Mouse (Mus musculus) hindlimb bud, embryonic 11.5 days (tissue): ENCODE measurements around the gene Ncoa5.

ENCODE experiments used
- DNase-seq: peaks from one replicate; pipeline ENCODE4 v3.0.0-alpha.2; 2012; ENCODE audit warnings: low read depth, low spot score; ENCODE audit errors: extremely low spot score

Ncoa5 gene

DNA sequence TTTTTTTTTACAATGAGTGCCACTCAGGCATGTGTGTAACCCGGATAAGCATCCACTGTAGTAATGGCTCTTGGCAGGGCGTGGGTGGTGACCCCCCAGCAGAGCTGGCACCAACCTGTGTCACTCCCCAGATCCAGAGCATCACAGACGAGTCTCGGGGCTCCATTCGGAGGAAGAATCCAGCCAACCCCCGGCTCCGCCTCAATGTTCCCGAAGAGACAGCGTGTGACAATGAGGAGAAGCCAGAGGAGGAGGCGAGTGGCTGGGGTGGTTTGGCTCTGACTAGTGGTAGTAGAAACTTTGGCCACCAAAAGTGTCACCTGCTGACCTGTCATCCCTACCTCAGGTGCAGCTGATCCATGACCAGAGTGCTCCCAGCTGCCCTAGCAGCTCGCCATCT, 38.7 kb downstream of the Ncoa5 start:
- DNase-seq = no peak

DNA sequence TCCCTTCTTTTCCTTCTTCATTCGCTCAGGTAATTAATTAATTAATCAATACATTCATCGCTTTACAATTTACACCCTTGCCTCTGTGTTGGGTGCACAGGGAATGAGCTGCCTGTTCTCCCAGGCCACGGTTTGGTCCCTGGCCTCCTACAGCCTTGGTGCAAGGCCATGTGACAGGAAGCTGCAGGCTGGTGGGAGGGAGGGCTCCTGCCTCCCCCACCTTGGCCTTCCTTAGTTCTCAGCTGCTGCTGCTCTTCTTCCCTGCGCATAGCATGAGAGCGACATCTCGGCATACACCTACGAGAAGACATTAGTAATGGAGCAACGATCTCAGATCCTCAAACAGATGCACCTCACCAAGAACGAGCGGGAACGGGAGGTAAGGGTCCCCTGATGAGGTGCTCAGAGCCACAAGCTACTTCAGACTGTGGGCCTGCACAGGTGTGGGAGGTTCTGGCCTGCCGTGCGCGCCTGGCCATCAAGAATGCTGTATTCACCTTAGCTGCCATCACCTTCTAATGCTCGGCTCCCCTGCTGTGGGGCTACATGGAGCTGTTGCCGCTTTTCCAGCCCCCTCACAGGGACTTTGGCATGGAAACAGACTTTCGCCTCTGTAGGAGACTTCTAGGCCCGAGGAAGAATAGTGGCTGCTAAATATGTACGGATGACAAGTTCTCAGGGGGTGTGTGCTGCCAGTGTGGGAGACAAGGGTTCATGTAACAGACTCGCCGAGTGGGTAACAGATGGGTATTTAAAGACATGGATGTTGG, 39.8 kb downstream of the Ncoa5 start:
- DNase-seq = no peak

DNA sequence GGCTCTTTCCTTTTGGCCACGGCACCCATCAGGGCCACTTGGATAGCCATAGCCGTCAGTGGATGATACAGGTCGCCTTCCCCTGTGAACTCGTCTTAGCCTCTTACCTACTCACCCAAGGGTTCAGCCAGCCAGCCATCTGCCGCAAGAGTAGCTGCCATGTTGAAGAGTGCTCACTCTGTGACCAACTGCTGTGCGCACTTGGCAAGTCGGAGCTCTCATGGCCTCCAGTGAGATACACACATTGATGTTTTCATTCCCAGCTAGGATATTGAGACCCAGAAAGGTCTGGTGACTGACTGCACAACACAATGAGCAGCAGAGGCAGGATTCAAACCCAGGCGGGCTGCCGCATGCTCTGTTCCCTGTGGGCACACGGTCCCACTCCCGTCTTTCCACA, 40.5 kb downstream of the Ncoa5 start:
- no peak for DNase-seq

DNA sequence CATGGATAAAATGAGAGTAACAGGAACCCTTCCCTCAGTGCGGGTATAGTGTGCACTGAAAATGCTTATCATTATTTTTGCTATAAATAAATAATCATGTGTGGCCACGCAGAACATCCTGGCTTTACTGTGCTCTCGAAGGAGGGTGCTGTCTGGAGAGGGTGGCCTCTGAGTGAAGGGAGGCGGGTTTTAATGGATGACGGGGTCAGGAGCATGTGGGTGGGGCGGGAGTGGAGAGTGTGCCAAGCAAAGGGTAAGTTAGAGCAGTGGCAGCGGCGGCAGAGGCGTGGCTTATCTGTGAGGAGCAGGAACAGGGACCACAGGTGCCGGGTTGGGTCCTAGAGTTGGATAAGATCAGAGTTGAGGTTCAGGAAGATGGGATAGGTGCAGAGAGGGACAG, 42.9 kb downstream of the Ncoa5 start:
- no peak for DNase-seq

DNA sequence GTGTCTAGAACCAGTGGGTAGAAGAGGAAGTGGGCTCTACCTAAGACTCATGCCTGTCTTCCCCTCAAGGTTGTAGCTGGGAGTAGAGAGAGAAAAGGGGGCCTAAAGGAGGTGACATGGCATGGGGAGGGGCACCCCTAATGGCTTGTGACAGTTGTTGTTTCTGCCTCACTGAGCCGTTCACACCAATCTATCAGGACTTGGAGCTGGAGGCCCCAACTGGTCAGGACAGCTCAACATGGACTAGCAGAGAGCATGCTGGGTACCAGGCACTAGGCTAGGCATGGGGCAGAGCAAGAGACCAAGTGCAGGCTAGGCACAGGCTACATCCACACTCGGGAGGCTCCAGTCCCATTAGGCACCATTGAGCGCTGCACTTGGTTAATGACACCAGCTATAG, 43.6 kb downstream of the Ncoa5 start:
- DNase-seq = no peak

DNA sequence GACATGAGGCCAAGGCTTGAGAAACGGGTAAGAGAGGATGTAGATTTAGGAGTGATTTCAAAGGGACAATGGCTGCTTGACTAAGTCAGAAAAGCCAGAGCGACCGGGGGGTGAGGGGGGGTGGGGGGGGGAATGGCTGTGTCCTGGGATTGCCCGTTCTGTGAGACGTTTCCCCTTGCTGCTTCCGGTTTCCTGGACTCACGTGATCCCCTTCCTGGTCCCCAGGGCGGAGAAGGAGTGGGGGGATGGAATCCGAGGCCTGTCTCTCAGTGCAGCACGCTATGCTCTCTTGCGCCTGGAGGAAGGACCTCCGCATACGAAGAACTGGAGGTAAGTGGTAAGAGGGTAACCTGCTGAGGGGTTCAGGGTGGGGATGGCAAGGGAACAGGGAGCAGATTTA, 45.9 kb downstream of the Ncoa5 start:
- DNase-seq = no peak

DNA sequence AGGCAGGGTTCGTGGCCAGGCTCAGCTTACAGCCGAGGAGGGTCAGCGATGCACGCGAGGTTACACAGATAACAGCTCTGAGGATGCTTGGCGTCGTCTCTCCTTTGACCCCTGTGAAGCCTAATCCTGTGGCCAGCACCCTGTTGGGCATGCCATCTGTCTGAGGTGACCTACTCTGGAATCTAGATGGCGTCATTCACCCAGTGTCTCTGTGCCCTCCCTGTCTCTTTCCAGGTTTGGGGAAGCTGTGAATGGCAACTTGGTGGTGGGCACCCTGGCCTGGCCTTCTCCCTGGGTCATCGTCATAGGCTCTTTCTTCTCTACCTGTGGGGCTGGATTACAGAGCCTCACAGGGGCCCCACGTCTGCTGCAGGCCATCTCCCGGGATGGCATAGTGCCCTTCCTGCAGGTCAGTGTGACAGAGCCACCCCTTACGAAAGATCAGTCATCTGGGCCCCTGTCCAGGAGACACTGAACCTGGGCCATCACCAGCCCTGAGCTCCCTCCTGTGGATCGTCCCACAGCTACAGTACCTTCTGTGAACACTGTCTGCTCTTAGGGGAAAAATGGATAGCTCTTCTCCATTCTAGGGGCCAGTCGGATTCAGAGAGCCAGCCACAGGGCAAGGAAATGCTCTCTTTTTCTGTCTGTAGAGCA, 48.2 kb downstream of the Ncoa5 start:
- DNase-seq = no peak

DNA sequence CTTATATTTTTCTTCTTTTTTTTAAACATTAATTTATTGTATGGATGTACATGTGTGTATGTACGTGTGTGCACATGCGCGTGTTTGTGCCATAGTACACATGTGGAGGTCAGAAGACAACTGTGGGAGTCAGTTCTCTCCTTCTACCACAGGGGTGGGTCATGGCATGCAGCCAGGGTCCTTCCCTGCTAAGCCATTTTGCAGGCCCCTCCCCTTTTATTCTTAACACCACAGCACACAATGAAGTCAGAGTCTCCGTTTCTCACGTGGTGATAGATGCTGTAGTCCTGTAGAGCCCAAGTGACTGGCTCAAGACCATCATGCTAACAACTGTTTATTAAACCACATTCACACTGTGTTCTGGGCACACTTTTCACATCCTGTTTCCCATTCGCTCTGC, 48.7 kb downstream of the Ncoa5 start:
- no peak for DNase-seq

DNA sequence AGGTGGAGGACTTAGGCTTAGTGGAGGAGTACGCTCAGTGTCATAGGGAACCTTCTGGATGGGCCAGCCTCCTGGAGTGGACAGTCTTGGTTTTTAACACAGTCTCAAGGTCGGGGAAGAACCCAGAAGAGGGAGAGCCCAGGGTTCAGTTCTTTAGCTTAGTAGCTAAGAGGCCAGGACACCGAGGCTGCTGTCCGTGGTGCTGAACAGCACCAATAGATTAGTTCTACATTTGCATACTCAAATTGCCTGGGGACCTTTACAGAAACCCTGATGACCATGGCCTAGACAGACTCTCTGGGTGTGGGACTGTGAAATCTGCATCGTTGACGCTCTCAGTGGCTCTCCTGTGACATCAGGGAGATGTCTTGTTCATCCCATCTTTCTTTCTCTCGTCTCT, 54.9 kb downstream of the Ncoa5 start:
- no peak for DNase-seq

DNA sequence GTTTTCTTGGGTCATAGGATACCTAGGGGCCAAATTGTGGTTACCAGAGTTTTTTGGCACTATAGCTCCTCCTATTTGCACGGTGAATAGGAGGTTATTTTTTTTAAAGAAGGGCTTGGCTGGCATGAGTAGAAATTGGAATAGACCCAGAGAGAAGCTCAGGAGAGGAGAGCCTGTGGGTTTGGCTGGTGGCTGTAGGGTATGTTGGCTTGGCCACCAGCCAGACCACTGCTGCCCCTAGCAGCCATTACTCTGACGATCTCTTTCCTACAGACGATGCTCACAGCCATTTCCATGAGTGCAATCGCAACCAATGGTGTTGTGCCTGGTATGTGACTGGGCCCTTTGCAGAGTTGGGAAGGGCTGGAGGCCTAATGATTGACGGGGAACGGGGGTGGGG, 59.1 kb downstream of the Ncoa5 start:
- no peak for DNase-seq

DNA sequence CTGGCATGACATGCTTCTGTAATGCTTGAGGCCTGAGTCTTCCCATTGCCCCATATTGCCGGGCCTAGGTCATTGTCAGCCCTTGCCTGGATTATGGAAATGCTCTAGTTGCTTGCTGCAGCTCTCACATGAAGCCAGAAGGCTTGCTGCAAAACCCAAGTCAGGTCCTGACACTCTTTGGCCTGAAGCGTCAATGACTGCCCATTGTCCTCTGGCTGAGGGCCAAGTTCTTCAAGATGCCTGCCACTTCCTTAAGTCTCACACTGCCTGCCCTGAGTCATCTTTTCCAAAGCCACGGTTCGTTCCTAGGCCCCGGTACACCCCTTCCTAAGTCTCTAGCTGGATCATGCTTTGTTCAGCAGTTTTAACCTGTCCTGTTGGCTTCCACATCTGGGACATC, 62.0 kb downstream of the Ncoa5 start:
- DNase-seq = no peak

DNA sequence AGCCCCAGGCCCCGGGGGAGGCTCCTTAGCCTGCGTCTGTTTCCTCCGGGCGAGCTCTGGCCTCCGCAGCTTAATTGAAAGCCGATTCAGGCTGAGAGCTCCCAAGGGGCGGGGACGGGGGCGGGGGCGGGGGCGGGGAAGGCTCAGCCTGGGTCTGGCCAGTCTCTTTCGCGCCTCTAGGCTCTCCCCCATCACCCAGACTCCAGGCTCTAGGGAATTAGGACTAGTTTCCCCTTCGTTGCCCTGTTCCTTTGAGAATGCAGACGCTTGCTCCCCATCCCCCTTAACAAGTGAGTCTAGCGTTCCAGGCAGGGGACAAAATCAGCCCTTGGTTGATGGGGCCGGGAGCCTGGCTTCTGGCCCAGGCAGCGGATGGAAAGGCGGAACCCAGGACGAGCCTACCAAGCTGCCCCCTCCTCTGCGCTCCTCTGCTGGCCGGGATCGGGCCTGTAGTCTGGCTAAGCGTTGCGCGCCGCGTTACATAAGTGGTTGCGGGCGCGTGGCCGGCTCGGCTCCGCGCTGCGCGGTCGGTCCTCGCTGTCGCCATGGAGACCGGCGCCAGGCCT, 64.0 kb downstream of the Ncoa5 start:
- no peak for DNase-seq

DNA sequence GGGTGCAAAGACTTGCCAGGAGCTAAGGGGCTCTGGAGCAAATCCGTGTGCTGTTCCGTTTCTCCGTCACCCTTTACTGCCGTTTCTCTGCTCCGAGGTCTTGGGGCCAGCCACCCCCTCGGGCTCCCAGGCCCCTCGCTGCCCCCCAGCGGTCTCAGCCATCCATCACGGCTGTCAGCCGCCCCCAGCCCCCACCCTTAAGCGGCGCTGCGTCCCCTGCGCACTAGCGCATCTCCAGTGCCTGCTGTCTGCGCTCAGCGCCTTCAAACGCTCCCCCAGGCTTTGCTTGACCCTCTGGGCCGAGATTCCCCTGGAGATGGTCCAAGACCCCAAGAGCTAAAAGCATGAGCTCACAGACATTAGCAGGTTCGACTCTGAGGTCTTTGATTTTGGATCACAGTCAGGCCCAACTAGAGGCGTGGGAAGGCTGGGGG, 65.3 kb downstream of the Ncoa5 start:
- DNase-seq = no peak

DNA sequence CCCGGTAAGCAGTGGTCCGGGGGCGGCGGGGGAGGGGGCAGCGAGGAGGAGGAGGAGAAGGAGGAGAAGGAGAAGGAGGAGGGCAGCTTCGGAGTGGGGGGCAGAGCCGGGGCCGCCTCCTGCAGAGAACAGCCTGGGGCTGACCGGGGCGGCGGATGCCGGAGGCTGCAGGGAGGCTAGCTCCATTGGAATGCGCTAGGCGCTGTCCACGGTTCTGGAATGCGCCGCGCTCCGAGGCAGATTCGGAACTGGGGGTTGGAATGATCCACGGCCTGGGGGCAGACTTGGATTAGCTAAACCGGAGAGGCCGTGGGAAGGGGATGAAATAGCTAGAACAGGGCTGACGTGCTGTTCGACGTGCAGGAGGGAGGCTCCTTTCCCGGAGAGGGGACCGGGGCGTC, 66.2 kb downstream of the Ncoa5 start:
- no peak for DNase-seq

DNA sequence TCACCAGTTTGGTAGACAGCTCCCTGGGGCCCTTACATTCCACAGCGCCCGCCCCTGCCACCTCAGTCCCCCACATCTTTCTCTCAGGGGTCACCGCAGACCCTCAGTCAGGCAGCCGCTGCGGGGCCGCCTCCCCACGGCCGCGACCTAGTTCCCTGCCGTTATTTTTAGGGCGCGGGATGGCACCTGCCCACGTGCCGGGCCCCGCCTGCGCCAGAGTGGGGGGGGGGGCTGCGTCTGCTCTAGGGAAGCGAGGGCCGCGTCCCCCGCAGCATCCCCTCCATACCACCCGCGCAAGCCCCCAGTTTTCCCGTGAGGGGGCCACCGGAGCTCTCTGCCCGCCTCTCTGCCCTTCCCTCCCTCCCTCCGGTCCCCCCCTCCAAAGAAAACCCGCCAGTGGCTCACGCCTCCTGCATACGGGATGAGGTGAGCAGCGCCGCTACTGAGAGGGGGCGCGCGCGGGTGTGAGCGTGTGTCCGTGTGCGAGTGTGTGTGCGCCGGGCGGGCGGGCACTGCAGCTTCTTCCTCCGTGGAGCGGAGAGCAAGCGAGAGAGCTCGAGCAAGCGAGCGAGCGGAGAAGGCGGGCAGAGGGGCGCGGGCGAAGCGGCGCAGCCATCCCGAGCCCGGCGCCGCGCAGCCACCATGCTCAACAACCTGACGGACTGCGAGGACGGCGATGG, 66.8 kb downstream of the Ncoa5 start:
- DNase-seq = no peak

DNA sequence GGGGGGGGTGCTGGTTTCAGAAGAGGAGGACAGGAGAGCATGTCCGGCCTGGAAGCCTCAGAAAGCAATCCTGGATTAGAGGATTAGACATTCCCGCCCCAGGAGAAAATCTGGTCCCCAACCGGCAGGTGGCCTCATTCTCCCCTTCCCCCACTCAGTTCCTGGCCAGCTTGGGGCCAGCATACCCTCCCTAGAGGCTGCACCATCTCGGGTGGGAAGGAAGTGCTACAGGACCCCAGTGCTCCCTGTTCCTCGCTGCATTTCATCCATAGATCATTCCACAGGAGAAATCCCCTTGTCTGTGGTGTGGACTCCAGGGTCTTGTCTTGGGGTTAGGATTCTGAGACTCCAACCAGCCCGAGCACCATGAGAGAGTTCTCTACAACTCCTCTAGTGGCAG, 67.5 kb downstream of the Ncoa5 start:
- DNase-seq = no peak

DNA sequence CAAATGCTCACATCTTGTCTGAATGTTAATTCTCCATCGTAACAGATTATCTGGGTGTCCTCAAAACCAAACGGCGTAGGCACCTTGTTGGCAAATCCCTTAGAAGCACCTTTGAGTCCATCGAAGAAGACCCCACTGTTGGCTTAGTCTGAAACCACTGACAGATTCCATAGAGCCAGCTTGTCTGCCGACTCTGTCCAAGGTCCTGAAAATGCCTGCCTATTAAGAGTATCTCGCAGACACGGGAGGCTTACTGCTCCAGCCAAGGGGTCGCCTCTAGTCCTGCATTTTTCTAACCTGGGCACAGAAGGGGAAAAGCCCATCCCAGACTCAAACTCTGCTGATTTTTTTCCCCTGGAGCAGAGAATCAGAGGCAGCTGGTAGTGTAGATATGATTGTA, 68.3 kb downstream of the Ncoa5 start:
- DNase-seq = no peak

DNA sequence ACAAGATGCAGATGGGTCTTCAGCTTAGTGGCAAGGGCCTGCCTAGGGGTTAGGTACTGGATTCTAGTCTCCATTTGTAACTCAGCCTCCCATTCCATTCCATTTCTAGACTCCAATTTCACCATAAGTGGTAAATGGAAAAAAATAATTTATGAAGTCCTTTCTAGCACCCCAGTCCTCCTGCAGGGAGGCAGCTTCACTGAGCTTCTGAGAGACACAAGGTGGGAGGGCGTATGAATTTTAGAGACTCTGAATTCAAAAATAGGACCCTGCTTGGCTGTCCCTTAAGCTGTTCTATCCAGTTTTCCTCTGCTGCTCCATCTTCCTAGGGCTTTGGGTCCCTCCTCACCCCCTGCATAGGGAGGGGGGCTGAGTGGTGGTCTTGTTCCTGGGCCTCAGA, 69.7 kb downstream of the Ncoa5 start:
- DNase-seq = no peak

DNA sequence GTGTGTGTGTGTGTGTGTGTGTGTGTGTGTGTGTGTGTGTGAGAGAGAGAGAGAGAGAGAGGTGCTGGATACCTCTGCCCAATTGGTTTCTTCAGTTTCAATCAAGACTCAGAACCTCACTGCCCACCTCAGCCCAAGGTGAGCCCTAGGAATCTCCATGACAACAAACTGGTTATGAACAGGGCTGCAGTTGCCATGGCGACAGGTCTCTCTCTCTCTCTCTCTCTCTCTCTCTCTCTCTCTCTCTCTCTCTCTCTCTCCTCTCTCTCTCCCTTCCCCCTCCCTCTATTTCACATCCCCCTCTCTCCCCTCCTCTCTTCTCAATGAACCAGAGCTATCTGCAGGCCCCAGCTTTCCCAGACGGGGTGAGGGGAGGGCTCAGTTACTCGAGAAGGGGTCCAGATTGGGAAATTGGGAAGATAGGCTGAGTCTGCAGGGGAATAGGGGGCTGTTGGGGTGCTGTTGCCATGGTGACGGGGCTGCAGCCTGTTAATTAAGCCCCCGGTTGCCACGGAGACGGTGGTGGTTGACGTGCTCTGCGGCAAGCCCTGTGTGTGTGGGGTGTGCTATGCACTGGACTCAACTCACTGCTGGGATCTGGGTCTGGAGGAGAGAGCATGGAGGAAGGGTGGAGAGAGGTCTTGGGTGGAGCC, 70.3 kb downstream of the Ncoa5 start:
- no peak for DNase-seq

DNA sequence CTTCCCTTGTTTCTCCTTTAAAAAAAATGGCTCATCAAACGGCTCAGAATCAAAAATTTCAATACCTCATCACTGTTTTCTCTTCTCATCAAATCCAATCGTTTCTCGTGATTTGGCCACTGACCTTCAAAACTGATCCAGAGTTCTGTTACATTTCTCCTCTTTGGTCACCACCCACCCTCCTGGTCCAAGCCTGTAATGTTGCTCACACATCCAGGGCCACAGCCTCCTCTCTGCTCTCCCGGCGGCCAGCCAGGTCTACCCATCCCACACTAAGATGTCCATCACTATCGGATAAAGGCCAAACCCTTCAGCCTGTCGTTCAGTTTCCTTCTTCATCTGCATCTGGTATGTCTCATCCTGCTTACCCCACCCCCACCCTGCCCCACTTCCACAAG, 72.5 kb downstream of the Ncoa5 start:
- DNase-seq = no peak

DNA sequence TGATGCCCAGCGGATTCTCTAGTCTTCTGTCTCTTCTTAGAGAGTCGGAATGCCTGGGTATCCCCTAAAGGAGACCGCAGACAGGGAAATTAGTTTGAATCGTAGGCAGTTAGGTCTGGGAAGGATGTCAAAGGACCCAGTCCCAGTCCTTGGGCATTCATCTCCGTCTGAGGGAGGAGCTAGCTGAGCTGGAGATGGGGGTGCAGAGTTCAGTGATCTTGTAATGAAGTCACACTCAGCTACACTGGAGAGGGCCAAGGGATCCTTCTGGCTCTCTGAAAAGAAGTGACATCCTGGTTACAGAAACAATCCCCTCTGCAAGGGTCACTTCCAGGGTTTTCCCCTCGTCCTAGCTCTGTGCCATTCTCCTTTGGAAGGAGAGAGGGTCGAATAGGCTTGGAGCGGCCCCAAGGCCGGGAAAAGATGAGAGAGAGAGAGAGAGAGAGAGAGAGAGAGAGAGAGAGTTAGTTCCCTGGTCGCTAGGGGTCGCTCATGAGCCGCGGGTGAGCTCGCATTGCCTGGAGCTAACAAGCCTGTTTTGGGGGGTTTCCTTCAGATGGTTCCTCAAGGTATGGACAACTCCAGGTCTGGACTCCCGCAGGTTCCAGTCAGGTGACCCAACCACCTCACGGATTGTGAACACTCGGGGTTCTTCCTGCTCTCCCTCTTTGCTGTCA, 73.0 kb downstream of the Ncoa5 start:
- DNase-seq = no peak
